Mouse (Mus musculus) intestine, embryonic 15.5 days (tissue): ENCODE results near the gene Bcl6. TPM values are rescaled to one million over a fixed set of nuclear protein-coding genes. Genes with fewer than 3 reads are reported as not detected.

Source experiments
- ATAC-seq: fragments of 200-750 bp; cut with Nextera tagmentation; 2 replicates; pipeline ENCODE4 v1.8.0; 2017; ENCODE audit warnings: moderate TSS enrichment, moderate library complexity
- H3K27ac ChIP-seq: fragments of 300-500 bp; sonication (generic); 2 replicates; pipeline ENCODE4 v1.5.1; 2015; ENCODE audit warnings: mild to moderate bottlenecking, inconsistent platforms
- H3K27me3 ChIP-seq: fragments of 300-500 bp; sonication (generic); replicated peaks from 2 replicates; pipeline ENCODE4 v1.6.1; 2015; ENCODE audit warnings: inconsistent platforms
- H3K36me3 ChIP-seq: fragments of 300-500 bp; sonication (generic); 2 replicates; pipeline ENCODE4 v1.6.1; 2015; ENCODE audit warnings: inconsistent platforms
- H3K4me1 ChIP-seq: fragments of 300-500 bp; sonication (generic); replicated peaks from 2 replicates; pipeline ENCODE4 v1.6.1; 2015; ENCODE audit warnings: inconsistent platforms
- H3K4me2 ChIP-seq: fragments of 300-500 bp; sonication (generic); replicated peaks from 2 replicates; pipeline ENCODE4 v1.6.1; 2015; ENCODE audit warnings: mild to moderate bottlenecking, inconsistent platforms
- H3K4me3 ChIP-seq: fragments of 300-500 bp; sonication (generic); replicated peaks from 2 replicates; pipeline ENCODE4 v1.5.1; 2015; ENCODE audit warnings: inconsistent platforms
- H3K9ac ChIP-seq: fragments of 300-500 bp; sonication (generic); 2 replicates; pipeline ENCODE4 v1.6.1; 2015; ENCODE audit warnings: inconsistent platforms
- H3K9me3 ChIP-seq: fragments of 300-500 bp; sonication (generic); 2 replicates; pipeline ENCODE4 v1.6.1; 2016; ENCODE audit warnings: inconsistent platforms
- WGBS: fragments of 180-500 bp; shearing (Covaris S2); methylation state at CpG from one replicate; pipeline ENCODE4 v1.1.7; 2015; 5-methylcytosine and 5-hydroxymethylcytosine counted together
- polyA plus RNA-seq: library from polyadenylated mRNA; unstranded; fragments of >200 nt; fragmentation: Nextera tagmentation; extraction: Ambion mirVana; gene quantifications from 2 replicates; pipeline ENCODE4 v1.2.1, GENCODE M21; 2015

Gene Bcl6
- polyA plus RNA-seq, 1 experiment from 2014 or later, result 0.90 TPM

- H3K9ac ChIP-seq, result no peak overlapping the region
- peak overlapping the region; percentile 91 for H3K4me2 ChIP-seq
Measured at GRCm38 (mm10) chr16:23980201-23980870, 8.3 kb downstream of the Bcl6 start.

GRCm38 (mm10) chr16:23979446-23979845, 9.2 kb downstream of the Bcl6 start:
- Histone ChIP-seq H3K27ac (no peak overlapping the region), H3K4me3 (no peak overlapping the region), H3K9ac (no peak overlapping the region), H3K27me3 (peaks cover 5% of the 10 kb centered on the region; the same call in 1 of the 2 replicates), H3K36me3 (no peaks in the 10 kb centered on the region), H3K4me1 (peaks cover 19% of the 10 kb centered on the region), H3K4me2 (no peak overlapping the region), H3K9me3 (no peaks in the 10 kb centered on the region)
- 93% methylated on average over 9 of the region's 9 CpGs for WGBS
- ATAC-seq, result no peak

More at GRCm38 (mm10) chr16:23980201-23980870, 8.3 kb downstream of the Bcl6 start:
- no peaks in the 10 kb centered on the region for H3K9me3 ChIP-seq
- H3K4me1 ChIP-seq, result peaks cover 19% of the 10 kb centered on the region
- ATAC-seq, result no peak
- peak overlapping the region; percentile 39 for H3K4me3 ChIP-seq
- no peaks in the 10 kb centered on the region for H3K36me3 ChIP-seq
- H3K27ac ChIP-seq, result no peak overlapping the region
- peaks cover 5% of the 10 kb centered on the region; the same call in 1 of the 2 replicates for H3K27me3 ChIP-seq
- WGBS, result 23% methylated on average over 11 of the region's 11 CpGs

GRCm38 (mm10) chr16:23978495-23978894, 10.2 kb downstream of the Bcl6 start:
- H3K27me3 ChIP-seq, result peaks cover 5% of the 10 kb centered on the region; the same call in 1 of the 2 replicates
- H3K4me2 ChIP-seq, result no peak overlapping the region
- WGBS, result 88% methylated on average over 4 of the region's 4 CpGs
- ATAC-seq, result no peak
- no peaks in the 10 kb centered on the region for H3K36me3 ChIP-seq
- H3K9me3 ChIP-seq, result no peaks in the 10 kb centered on the region
- peaks cover 16% of the 10 kb centered on the region for H3K4me1 ChIP-seq
- no peak overlapping the region for H3K27ac ChIP-seq
- H3K4me3 ChIP-seq, result no peak overlapping the region
- no peak overlapping the region for H3K9ac ChIP-seq

GRCm38 (mm10) chr16:23977732-23978131, 10.9 kb downstream of the Bcl6 start:
- H3K4me2 ChIP-seq, result no peak overlapping the region
- no peak overlapping the region for H3K9ac ChIP-seq
- peaks cover 5% of the 10 kb centered on the region; the same call in 1 of the 2 replicates for H3K27me3 ChIP-seq
- ATAC-seq, result no peak
- H3K36me3 ChIP-seq, result no peaks in the 10 kb centered on the region
- H3K27ac ChIP-seq, result no peak overlapping the region
- no peak overlapping the region for H3K4me3 ChIP-seq
- H3K4me1 ChIP-seq, result peaks cover 15% of the 10 kb centered on the region
- H3K9me3 ChIP-seq, result no peaks in the 10 kb centered on the region
- WGBS, result 82% methylated on average over 3 of the region's 3 CpGs

- Histone ChIP-seq H3K9me3 (no peaks in the 10 kb centered on the region), H3K36me3 (no peaks in the 10 kb centered on the region), H3K27ac (no peak overlapping the region), H3K9ac (no peak overlapping the region), H3K4me1 (peaks cover 14% of the 10 kb centered on the region), H3K27me3 (peaks cover 5% of the 10 kb centered on the region; the same call in 1 of the 2 replicates), H3K4me3 (no peak overlapping the region), H3K4me2 (no peak overlapping the region)
- no peak for ATAC-seq
- WGBS, result 90% methylated on average over 2 of the region's 2 CpGs
Measured at GRCm38 (mm10) chr16:23976196-23976595, 12.5 kb downstream of the Bcl6 start.

- no peaks in the 10 kb centered on the region for H3K27me3 ChIP-seq
- H3K36me3 ChIP-seq, result no peaks in the 10 kb centered on the region
- 92% methylated on average over 9 of the region's 9 CpGs for WGBS
- no peaks in the 10 kb centered on the region for H3K9me3 ChIP-seq
- no peak overlapping the region for H3K9ac ChIP-seq
- H3K27ac ChIP-seq, result no peak overlapping the region
- peaks cover 8% of the 10 kb centered on the region for H3K4me1 ChIP-seq
- H3K4me3 ChIP-seq, result no peak overlapping the region
- no peak overlapping the region for H3K4me2 ChIP-seq
- ATAC-seq, result no peak
Measured at GRCm38 (mm10) chr16:23973635-23974367, 14.9 kb downstream of the Bcl6 start.

- H3K4me2 ChIP-seq, result no peak overlapping the region
- no peak overlapping the region for H3K4me3 ChIP-seq
- 80% methylated on average over 11 of the region's 11 CpGs for WGBS
- H3K4me1 ChIP-seq, result peaks cover 8% of the 10 kb centered on the region
- peaks cover 1% of the 10 kb centered on the region; the same call in 1 of the 2 replicates for H3K36me3 ChIP-seq
- no peak overlapping the region for H3K9ac ChIP-seq
- H3K27me3 ChIP-seq, result no peaks in the 10 kb centered on the region
- H3K9me3 ChIP-seq, result no peaks in the 10 kb centered on the region
- H3K27ac ChIP-seq, result no peak overlapping the region
- ATAC-seq, result no peak
Measured at GRCm38 (mm10) chr16:23972901-23973300, 15.8 kb downstream of the Bcl6 start.

- no peak overlapping the region for H3K27ac ChIP-seq
- no peak overlapping the region for H3K4me3 ChIP-seq
- no peak overlapping the region; the same call in 1 of the 2 replicates for H3K4me2 ChIP-seq
- H3K36me3 ChIP-seq, result peaks cover 4% of the 10 kb centered on the region; the same call in 1 of the 2 replicates
- no peaks in the 10 kb centered on the region for H3K9me3 ChIP-seq
- H3K4me1 ChIP-seq, result peaks cover 8% of the 10 kb centered on the region
- peak; percentile 76 for ATAC-seq
- H3K9ac ChIP-seq, result no peak overlapping the region
- 62% methylated on average over 20 of the region's 20 CpGs for WGBS
- H3K27me3 ChIP-seq, result no peaks in the 10 kb centered on the region
Measured at GRCm38 (mm10) chr16:23972126-23972740, 16.4 kb downstream of the Bcl6 start.

- peak; percentile 57 for ATAC-seq
- 60% methylated on average over 14 of the region's 14 CpGs for WGBS
- Histone ChIP-seq H3K4me3 (no peak overlapping the region), H3K36me3 (peaks cover 4% of the 10 kb centered on the region; the same call in 1 of the 2 replicates), H3K4me2 (no peak overlapping the region), H3K27ac (no peak overlapping the region), H3K9ac (no peak overlapping the region), H3K9me3 (no peaks in the 10 kb centered on the region), H3K4me1 (peaks cover 8% of the 10 kb centered on the region), H3K27me3 (no peaks in the 10 kb centered on the region)
Measured at GRCm38 (mm10) chr16:23969919-23970318, 18.7 kb downstream of the Bcl6 start.

GRCm38 (mm10) chr16:23968888-23969287, 19.8 kb downstream of the Bcl6 start:
- H3K27ac ChIP-seq, result no peak overlapping the region

GRCm38 (mm10) chr16:23967301-23967700, 21.4 kb downstream of the Bcl6 start:
- no peak for ATAC-seq
- no peaks in the 10 kb centered on the region for H3K27me3 ChIP-seq
- H3K4me2 ChIP-seq, result no peak overlapping the region
- H3K9ac ChIP-seq, result no peak overlapping the region
- 88% methylated on average over 7 of the region's 7 CpGs for WGBS
- H3K36me3 ChIP-seq, result peaks cover 4% of the 10 kb centered on the region; the same call in 1 of the 2 replicates
- H3K4me1 ChIP-seq, result peaks cover 5% of the 10 kb centered on the region
- no peaks in the 10 kb centered on the region for H3K9me3 ChIP-seq
- no peak overlapping the region for H3K27ac ChIP-seq
- H3K4me3 ChIP-seq, result no peak overlapping the region

More at GRCm38 (mm10) chr16:23968888-23969287, 19.8 kb downstream of the Bcl6 start:
- Histone ChIP-seq H3K4me2 (no peak overlapping the region), H3K4me1 (peaks cover 8% of the 10 kb centered on the region), H3K9me3 (no peaks in the 10 kb centered on the region), H3K4me3 (no peak overlapping the region), H3K9ac (no peak overlapping the region), H3K27me3 (no peaks in the 10 kb centered on the region), H3K36me3 (peaks cover 4% of the 10 kb centered on the region; the same call in 1 of the 2 replicates)
- WGBS, result 88% methylated on average over 4 of the region's 4 CpGs
- ATAC-seq, result no peak

GRCm38 (mm10) chr16:23966066-23966465, 22.6 kb downstream of the Bcl6 start:
- WGBS, result 89% methylated on average over 14 of the region's 14 CpGs
- peaks cover 4% of the 10 kb centered on the region; the same call in 1 of the 2 replicates for H3K36me3 ChIP-seq
- H3K27ac ChIP-seq, result no peak overlapping the region

More at GRCm38 (mm10) chr16:23966066-23966465, 22.6 kb downstream of the Bcl6 start:
- Histone ChIP-seq H3K9ac (no peak overlapping the region), H3K4me3 (no peak overlapping the region), H3K9me3 (no peaks in the 10 kb centered on the region), H3K27me3 (no peaks in the 10 kb centered on the region), H3K4me2 (no peak overlapping the region), H3K4me1 (no peaks in the 10 kb centered on the region; the same call in 1 of the 2 replicates)
- ATAC-seq, result no peak
